Mouse (Mus musculus): ENCODE measurements around the gene Fam205a3.
"Not testable (repeated sequence)": the region's sequence is repeated elsewhere in the genome, so short reads cannot be mapped to it uniquely, and the experiment has no call there.

Gene Fam205a3

DNA sequence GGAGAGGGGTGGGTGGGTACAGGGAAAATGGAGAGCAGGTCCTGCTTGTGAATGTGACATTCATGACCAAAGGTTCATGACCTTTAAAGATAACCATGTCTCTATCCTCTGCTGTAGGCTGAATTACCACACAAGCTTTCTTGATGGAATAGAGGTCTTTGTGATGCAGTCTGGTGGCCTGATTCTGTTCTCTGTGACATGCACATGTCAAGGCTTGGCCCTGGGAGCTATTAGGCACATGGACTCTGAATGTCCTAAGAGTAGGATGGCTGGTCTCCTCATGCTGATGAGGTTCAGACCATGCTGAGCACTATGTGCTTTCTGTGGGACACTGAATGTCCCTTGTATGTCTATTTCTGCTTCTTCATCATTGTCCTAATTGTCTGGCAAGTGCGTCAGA is at the start of gene Fam205a3:
Fam205a3 (plus strand) TSS at position 301 of the 400 bp plus-strand sequence.
- DNase-seq (ENCODE audit: low spot score), result not testable (repeated sequence)

- not testable (repeated sequence) for DNase-seq (ENCODE audit: low spot score)
Measured at GRCm38 (mm10) chr4:42293967-42294366, 24.2 kb upstream of the Fam205a3 start, which contains the start of gene Gm21953. Gene Gm21953, plus strand, starts transcription at chr4:42294267.
